Mouse (Mus musculus) neural tube, embryonic 11.5 days (tissue): ENCODE data around the gene Mdp1. TPM values are rescaled to one million over a fixed set of nuclear protein-coding genes. Genes with fewer than 3 reads are reported as not detected.

Experiments
- ATAC-seq: fragments of 200-750 bp; cut with Nextera tagmentation; 2 replicates; pipeline ENCODE4 v1.8.0; 2017; ENCODE audit warnings: moderate number of reproducible peaks, mild to moderate bottlenecking, moderate TSS enrichment, moderate library complexity; ENCODE audit not compliant: insufficient read depth, low FRiP score, low TSS enrichment
- DNase-seq: peaks from one replicate; pipeline ENCODE4 v3.0.0-alpha.2; 2015; ENCODE audit warnings: low spot score
- H3K27ac ChIP-seq: fragments of 300-500 bp; sonication (generic); 2 replicates; pipeline ENCODE4 v1.5.1; 2014; ENCODE audit warnings: low read depth, mild to moderate bottlenecking, low read length
- H3K27me3 ChIP-seq: fragments of 300-500 bp; sonication (generic); 2 replicates; pipeline ENCODE4 v1.6.1; 2014; ENCODE audit warnings: mild to moderate bottlenecking, low read length, mixed read lengths; ENCODE audit not compliant: control insufficient read depth, insufficient read depth
- H3K36me3 ChIP-seq: fragments of 300-500 bp; sonication (generic); 2 replicates; pipeline ENCODE4 v1.6.1; 2014; ENCODE audit warnings: mild to moderate bottlenecking, low read length, moderate library complexity, mixed read lengths; ENCODE audit not compliant: control insufficient read depth, insufficient read depth
- H3K4me1 ChIP-seq: fragments of 300-500 bp; sonication (generic); 2 replicates; pipeline ENCODE4 v1.6.1; 2014; ENCODE audit warnings: low read length, mixed read lengths; ENCODE audit not compliant: control insufficient read depth, insufficient read depth
- H3K4me2 ChIP-seq: fragments of 300-500 bp; sonication (generic); 2 replicates; pipeline ENCODE4 v1.6.1; 2014; ENCODE audit warnings: low read depth, mild to moderate bottlenecking, moderate library complexity
- H3K4me3 ChIP-seq: fragments of 300-500 bp; sonication (generic); 2 replicates; pipeline ENCODE4 v1.5.1; 2014; ENCODE audit warnings: low read depth, low read length
- H3K9ac ChIP-seq: fragments of 300-500 bp; sonication (generic); 2 replicates; pipeline ENCODE4 v1.6.1; 2014; ENCODE audit warnings: mild to moderate bottlenecking, low read length
- H3K9me3 ChIP-seq: fragments of 300-500 bp; sonication (generic); 2 replicates; pipeline ENCODE4 v1.6.1; 2016; ENCODE audit warnings: low read length; ENCODE audit not compliant: control insufficient read depth
- WGBS: fragments of 180-500 bp; shearing (Covaris S2); extraction: QIAGEN DNeasy Blood & Tissue Kit; methylation state at CpG from one replicate; pipeline ENCODE4 v1.1.7; 2014; 5-methylcytosine and 5-hydroxymethylcytosine counted together
- polyA plus RNA-seq: library from polyadenylated mRNA; unstranded; fragments of >200 nt; fragmentation: Nextera tagmentation; extraction: Ambion mirVana; gene quantifications from 2 replicates; pipeline ENCODE4 v1.2.1, GENCODE M21; 2014

The Mdp1 gene
- 65.5 and 65.7 TPM in 2 replicates for polyA plus RNA-seq

DNA sequence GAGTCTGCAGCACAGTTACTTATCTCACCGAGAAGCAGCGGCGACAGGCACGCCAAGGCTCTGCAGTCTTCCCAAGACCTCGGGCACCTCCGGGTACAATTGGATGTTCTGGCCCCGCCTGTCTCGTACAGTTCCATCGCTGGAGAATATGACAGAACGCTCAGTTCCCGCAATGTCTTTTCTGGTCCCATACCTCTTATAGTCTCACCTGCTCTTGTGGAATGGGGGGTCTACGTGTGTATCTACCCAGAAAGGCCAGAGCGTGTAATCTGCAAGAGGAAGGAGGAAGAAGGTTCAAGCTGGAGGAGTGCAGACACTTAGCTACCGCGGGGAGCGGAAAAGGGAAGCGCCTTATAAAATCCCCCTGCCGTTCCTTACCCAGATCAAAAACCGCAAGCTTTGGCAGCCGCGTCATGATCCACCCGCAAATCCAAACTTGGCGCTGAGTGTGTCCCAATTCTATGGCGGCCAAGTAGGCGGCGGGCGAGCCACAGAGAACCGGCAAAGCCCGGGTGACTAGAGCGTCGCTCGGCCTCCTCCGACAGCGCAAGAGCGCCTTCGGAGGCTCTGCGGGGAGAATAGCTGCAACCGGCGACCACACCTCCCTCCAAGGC, at the start of gene Mdp1:
TSS of gene Mdp1 (minus strand) at position 549 of the 614 bp plus-strand sequence.
- ATAC-seq (peak; percentile 88), DNase-seq (peak; percentile 88)
- Histone ChIP-seq H3K4me3 (peak within 1 kb of the TSS; percentile 60), H3K27me3 (no peaks in the 10 kb centered on the region), H3K27ac (no peak within 1 kb of the TSS), H3K9me3 (no peaks in the 10 kb centered on the region), H3K9ac (peak within 1 kb of the TSS; percentile 68), H3K4me2 (peak within 1 kb of the TSS; percentile 37), H3K4me1 (no peaks in the 10 kb centered on the region), H3K36me3 (peaks cover 6% of the 10 kb centered on the region)
- under 1% methylated on average over 39 of the region's 39 CpGs for WGBS

DNA sequence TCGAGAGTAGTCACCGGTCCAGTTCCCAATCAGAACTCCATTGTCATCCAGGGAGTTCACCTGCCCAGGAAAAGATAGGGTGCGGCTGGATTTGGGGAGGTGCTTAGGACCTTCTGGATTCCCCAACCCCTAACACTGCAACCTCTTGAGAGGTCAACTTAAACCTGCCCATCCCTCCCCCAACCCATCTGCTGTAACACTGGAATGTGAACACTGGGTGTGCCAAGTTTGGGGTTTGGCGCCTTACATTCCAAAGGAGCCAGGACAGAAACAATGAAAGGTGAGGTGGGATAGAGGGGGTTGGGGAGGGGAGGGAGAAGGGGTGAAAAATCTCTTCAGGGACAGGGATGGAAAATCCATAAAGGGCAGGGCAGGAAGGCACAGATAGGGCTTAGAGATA, 49.2 kb upstream of the Mdp1 start:
- Histone ChIP-seq H3K27ac (no peak overlapping the region), H3K9me3 (no peaks in the 10 kb centered on the region), H3K4me3 (no peak overlapping the region), H3K9ac (no peak overlapping the region), H3K4me2 (no peak overlapping the region), H3K4me1 (0 out of 2 replicates have a peak, but pooled peaks cover 3% of the 10 kb centered on the region), H3K36me3 (no peaks in the 10 kb centered on the region), H3K27me3 (peaks cover 9% of the 10 kb centered on the region; the same call in 1 of the 2 replicates)
- WGBS = 87% methylated on average over 4 of the region's 4 CpGs
- ATAC-seq = no peak
- no peak for DNase-seq

DNA sequence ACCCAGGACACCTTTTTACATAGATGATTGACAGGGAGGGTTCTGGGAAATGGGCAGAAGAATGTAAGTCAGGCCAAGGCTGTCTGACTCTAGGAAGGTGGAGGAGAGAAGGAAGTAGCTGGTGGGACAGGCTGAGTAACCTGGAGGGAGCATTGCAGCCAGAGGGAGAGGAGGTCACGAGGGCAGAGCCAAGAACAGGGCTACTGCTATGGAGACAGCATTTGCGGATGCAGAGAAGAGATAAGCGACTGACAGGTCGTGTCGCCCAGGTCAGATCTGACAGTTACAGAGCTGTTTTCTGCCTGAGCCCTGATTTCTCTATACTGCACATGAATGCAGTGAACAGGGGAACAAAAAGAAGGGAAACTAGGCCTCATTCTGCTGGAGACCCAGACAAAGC, 47.1 kb upstream of the Mdp1 start:
- WGBS = 84% methylated on average over 5 of the region's 5 CpGs

DNA sequence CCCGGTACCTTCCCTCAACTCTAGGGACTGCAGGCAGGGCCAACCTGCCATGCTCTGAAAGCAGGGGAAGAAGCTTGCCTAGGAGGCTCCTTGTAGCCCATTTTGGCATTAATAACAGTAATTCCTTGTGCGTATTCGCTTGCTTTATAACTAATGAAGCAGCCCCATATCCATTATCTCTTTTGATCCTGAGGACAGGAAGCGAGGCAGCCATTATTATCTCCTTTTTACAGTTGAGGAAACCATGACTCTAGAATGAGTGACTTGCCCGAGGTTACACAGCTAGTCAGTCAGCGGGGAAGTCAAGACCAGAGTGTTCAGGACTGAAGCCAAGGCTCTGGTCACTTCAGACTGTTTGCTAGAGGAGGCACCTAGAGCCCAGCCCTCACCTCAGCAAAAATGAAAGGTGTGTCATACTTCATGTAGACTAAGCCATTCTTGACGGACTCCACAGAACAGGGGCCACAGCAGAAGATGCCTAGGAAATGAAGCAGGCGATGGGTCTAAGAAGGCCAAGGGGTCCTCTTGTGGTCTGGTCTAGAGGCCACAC, 45.8 kb upstream of the Mdp1 start:
- Histone ChIP-seq H3K4me2 (no peak overlapping the region), H3K27ac (no peak overlapping the region), H3K36me3 (no peaks in the 10 kb centered on the region), H3K4me1 (no peaks in the 10 kb centered on the region), H3K27me3 (no peaks in the 10 kb centered on the region), H3K9ac (no peak overlapping the region), H3K9me3 (no peaks in the 10 kb centered on the region), H3K4me3 (no peak overlapping the region)
- DNase-seq (no peak), ATAC-seq (no peak)
- WGBS = 90% methylated on average over 8 of the region's 8 CpGs

More for the DNA sequence above, 47.1 kb upstream of the Mdp1 start:
- H3K9ac ChIP-seq = no peak overlapping the region
- no peaks in the 10 kb centered on the region for H3K4me1 ChIP-seq
- no peaks in the 10 kb centered on the region for H3K36me3 ChIP-seq
- peaks cover 4% of the 10 kb centered on the region; the same call in 1 of the 2 replicates for H3K27me3 ChIP-seq
- no peak overlapping the region for H3K4me3 ChIP-seq
- no peaks in the 10 kb centered on the region for H3K9me3 ChIP-seq
- no peak for DNase-seq
- H3K4me2 ChIP-seq = no peak overlapping the region
- no peak for ATAC-seq
- H3K27ac ChIP-seq = no peak overlapping the region

DNA sequence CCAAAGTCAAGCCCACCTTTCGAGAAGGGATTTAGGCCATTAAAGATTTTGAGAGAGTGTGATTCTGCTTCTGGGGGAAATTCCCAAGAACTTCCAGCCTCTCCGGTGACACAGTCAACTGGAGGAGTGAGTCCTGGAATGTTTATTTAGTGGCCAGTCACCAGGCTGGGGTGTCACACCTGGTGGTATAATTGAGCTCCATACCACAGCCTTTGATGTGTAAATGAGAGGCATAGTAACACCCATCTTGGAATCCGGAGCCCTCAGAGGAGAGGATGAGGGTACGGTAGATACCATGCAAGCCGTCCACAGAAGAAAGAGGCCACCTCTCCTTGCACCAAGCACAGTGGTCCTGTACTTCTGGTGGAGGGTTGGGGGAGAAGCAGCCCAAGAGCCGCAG, 42.5 kb upstream of the Mdp1 start:
- H3K4me1 ChIP-seq = no peaks in the 10 kb centered on the region
- no peaks in the 10 kb centered on the region for H3K9me3 ChIP-seq
- H3K27me3 ChIP-seq = no peaks in the 10 kb centered on the region
- H3K27ac ChIP-seq = no peak overlapping the region
- DNase-seq (no peak), ATAC-seq (no peak)
- no peak overlapping the region for H3K4me3 ChIP-seq
- no peak overlapping the region for H3K9ac ChIP-seq
- 58% methylated on average over 6 of the region's 6 CpGs for WGBS
- no peaks in the 10 kb centered on the region for H3K36me3 ChIP-seq
- H3K4me2 ChIP-seq = no peak overlapping the region

DNA sequence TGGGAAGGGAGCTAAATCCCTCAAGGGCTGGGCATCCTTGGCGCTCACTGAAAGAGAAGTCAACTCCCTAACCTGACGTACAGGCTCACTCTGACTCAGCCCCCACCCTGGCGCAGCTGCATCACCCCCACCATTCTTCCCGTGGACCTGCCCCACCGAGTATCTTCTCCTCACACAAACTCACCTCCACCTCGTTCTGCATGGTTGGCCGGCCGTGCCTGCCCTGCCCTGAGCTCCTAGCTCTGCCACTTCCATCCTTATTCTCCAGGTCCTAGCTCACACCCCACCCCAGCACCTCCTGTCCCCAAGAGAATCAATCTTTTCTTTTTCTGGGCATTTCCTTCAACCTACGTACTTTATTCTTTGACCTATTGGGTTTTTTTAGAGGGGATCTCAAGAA, 40.8 kb upstream of the Mdp1 start:
- DNase-seq = no peak
- H3K27ac ChIP-seq = no peak overlapping the region
- WGBS = 77% methylated on average over 9 of the region's 9 CpGs
- no peaks in the 10 kb centered on the region for H3K36me3 ChIP-seq
- no peak for ATAC-seq
- no peaks in the 10 kb centered on the region for H3K9me3 ChIP-seq
- no peaks in the 10 kb centered on the region for H3K4me1 ChIP-seq
- no peak overlapping the region for H3K9ac ChIP-seq
- no peak overlapping the region for H3K4me3 ChIP-seq
- H3K4me2 ChIP-seq = no peak overlapping the region
- H3K27me3 ChIP-seq = no peaks in the 10 kb centered on the region

DNA sequence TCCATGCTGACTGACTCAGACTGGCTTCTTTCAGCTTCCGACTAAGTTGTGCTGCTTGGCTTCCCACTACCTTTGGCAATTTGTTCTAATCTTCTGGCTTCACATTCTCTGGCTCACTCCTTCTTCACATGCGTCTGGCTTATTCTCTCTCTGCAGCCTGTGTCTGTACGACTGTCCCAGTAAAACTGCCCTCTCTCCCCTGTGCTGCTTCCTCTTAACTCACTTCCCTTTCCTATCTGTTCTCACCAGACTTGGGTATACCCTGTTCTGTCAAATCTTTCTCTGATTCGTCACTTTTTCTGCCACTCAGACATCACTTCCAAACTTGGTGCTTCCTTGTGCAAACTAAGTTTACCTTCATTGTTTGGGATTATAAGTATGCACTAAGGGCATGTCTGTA, 36.9 kb upstream of the Mdp1 start:
- H3K4me2 ChIP-seq = no peak overlapping the region
- H3K36me3 ChIP-seq = no peaks in the 10 kb centered on the region
- no peaks in the 10 kb centered on the region for H3K4me1 ChIP-seq
- no peaks in the 10 kb centered on the region for H3K27me3 ChIP-seq
- ATAC-seq (no peak), DNase-seq (no peak)
- H3K27ac ChIP-seq = no peak overlapping the region
- H3K9ac ChIP-seq = no peak overlapping the region
- 86% methylated on average over 4 of the region's 4 CpGs for WGBS
- H3K4me3 ChIP-seq = no peak overlapping the region
- H3K9me3 ChIP-seq = no peaks in the 10 kb centered on the region

DNA sequence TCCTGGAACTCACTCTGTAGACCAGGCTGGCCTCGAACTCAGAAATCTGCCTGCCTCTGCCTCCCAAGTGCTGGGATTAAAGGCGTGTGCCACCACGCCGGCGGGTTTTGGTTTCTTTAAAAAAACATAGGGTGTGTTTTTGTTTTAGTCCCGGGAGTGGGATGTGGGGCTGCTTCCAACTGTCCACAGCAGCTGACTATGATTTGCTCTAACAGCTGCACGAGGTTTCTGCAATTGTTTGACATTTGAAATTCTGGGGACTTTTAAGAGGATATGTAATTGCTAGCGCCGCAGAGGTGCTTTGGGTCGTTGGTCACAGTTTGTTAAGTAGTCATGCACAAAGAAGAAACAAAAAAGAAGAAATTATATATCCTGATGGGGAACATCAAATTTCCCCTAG, 29.1 kb upstream of the Mdp1 start:
- no peaks in the 10 kb centered on the region for H3K4me1 ChIP-seq
- no peaks in the 10 kb centered on the region for H3K27me3 ChIP-seq
- H3K4me3 ChIP-seq = no peak overlapping the region
- no peaks in the 10 kb centered on the region for H3K36me3 ChIP-seq
- H3K27ac ChIP-seq = no peak overlapping the region
- no peaks in the 10 kb centered on the region for H3K9me3 ChIP-seq
- no peak overlapping the region for H3K9ac ChIP-seq
- WGBS = 79% methylated on average over 10 of the region's 10 CpGs
- ATAC-seq = no peak
- H3K4me2 ChIP-seq = no peak overlapping the region
- DNase-seq = no peak

DNA sequence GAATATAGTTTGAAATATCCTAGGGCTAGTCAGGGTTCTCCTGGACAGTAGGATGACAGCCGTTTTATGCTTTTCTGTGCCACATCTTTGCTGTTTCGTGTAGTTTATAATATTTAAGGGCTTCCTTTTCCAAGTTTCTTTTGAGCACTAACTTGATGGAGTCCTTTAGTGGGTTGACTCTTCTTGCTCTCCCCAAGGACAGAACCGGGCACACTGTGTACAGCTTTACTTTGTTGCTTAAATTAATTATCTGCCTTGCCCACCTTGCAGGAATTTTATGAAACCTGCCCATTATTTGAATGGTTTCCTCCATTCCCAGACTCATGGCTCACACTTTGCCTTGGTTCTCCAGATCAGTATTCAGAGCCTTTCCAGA, 21.8 kb upstream of the Mdp1 start:
- DNase-seq = no peak
- peak overlapping the region; percentile 77 for H3K4me3 ChIP-seq
- H3K36me3 ChIP-seq = 0 out of 2 replicates have a peak, but pooled peaks cover 3% of the 10 kb centered on the region
- H3K4me2 ChIP-seq = peak overlapping the region; percentile 35
- WGBS = 13% methylated on average over 3 of the region's 3 CpGs
- peak; percentile 33 for ATAC-seq
- no peaks in the 10 kb centered on the region for H3K27me3 ChIP-seq
- H3K9me3 ChIP-seq = no peaks in the 10 kb centered on the region
- 0 out of 2 replicates have a peak, but pooled peaks cover 3% of the 10 kb centered on the region for H3K4me1 ChIP-seq
- H3K27ac ChIP-seq = no peak overlapping the region
- no peak overlapping the region for H3K9ac ChIP-seq
